Mouse (Mus musculus) cortical plate, adult 2 months (tissue): ENCODE results near the gene Thumpd3. TPM values are rescaled to one million over a fixed set of nuclear protein-coding genes. Genes with fewer than 3 reads are reported as not detected.

Experiments used
- H3K27ac ChIP-seq: fragments of 200-500 bp; 2 replicates; pipeline ENCODE4 v1.5.1; 2012; ENCODE audit warnings: low read length, control low read depth, inconsistent platforms; ENCODE audit not compliant: insufficient read depth
- H3K4me1 ChIP-seq: fragments of 200-500 bp; 2 replicates; pipeline ENCODE4 v1.6.1; 2011; ENCODE audit warnings: low read length; ENCODE audit not compliant: control insufficient read depth, insufficient read depth
- H3K4me3 ChIP-seq: fragments of 200-500 bp; 2 replicates; pipeline ENCODE4 v1.5.1; 2011; ENCODE audit warnings: mild to moderate bottlenecking, low read length, control low read depth; ENCODE audit not compliant: insufficient read depth
- CTCF ChIP-seq: fragments of 200-500 bp; IDR thresholded peaks from 2 replicates; pipeline ENCODE4 v1.5.1; 2011; ENCODE audit warnings: mild to moderate bottlenecking, control low read depth, low read length; ENCODE audit not compliant: insufficient read depth; ENCODE audit errors: extremely low read depth
- POLR2A ChIP-seq: fragments of 200-500 bp; IDR thresholded peaks from 2 replicates; pipeline ENCODE4 v1.6.1; 2011; ENCODE audit warnings: mild to moderate bottlenecking, low read length, control low read depth; ENCODE audit not compliant: insufficient read depth; ENCODE audit errors: extremely low read depth
- polyA plus RNA-seq: library from polyadenylated mRNA; depleted of rRNA; stranded (reverse); fragments of >200 nt; gene quantifications from 2 replicates; pipeline ENCODE4 v1.2.3, GENCODE M21; 2012

The Thumpd3 gene
- polyA plus RNA-seq, 1 experiment: 19.2 TPM

GRCm38 (mm10) chr6:113013550-113013949 lies 32.5 kb upstream of the Thumpd3 start:
- TF ChIP-seq POLR2A: no peak
- no peak for TF ChIP-seq CTCF
- Histone ChIP-seq H3K4me1 (no peaks in the 10 kb centered on the region; the same call in 1 of the 2 replicates), H3K4me3 (no peak overlapping the region), H3K27ac (no peak overlapping the region)

DNA sequence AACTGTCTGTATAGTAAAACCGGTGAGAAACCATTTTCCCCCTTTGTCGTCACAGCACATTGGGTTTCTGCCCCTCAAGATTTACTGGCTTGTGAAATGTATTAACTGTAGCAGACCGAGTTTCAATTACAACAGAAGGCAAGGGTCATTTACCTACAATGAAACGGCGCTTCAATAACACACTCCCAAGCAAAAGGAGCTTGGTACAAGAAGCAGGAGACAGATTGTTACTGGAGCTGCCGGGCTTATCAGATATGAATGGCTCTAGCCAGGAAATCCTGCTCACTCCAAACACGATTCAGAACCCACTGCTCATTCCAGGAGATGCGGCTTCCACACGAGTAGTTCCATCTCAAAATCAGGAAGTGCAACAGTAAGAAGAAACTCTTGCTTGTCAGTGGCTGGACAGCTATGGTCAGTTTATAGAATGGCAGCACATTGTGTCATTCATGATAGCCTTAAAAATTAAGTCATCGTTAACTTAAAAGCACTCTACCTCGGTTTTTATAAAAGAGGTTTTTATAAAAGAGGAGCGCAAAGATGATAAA lies 28.5 kb upstream of the Thumpd3 start:
- H3K4me3 ChIP-seq: no peak overlapping the region
- TF ChIP-seq POLR2A: no peak
- TF ChIP-seq CTCF: no peak
- no peak overlapping the region for H3K27ac ChIP-seq
- no peaks in the 10 kb centered on the region for H3K4me1 ChIP-seq

DNA sequence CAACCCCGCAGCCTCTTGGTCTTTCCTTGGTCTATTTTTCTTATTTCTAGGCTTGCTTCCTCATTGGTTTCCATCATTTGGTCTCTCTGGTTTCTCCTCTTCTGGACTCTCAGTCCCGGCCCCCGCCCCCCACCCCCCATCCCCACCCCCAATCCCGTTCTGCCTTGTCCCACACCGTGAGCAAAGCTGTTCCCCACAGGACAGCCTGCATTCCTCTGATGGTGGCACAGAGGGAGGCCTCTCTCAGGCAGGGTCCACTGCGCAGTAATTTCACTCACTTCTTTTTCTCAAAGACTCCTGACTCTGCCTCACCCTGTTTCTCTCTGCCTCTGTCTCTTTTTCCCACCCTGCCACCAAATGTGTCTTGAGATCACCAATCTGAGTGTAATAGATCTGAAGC lies 27.9 kb upstream of the Thumpd3 start:
- Histone ChIP-seq H3K4me1 (no peaks in the 10 kb centered on the region), H3K27ac (no peak overlapping the region), H3K4me3 (no peak overlapping the region)
- TF ChIP-seq POLR2A (no peak), CTCF (no peak)

DNA sequence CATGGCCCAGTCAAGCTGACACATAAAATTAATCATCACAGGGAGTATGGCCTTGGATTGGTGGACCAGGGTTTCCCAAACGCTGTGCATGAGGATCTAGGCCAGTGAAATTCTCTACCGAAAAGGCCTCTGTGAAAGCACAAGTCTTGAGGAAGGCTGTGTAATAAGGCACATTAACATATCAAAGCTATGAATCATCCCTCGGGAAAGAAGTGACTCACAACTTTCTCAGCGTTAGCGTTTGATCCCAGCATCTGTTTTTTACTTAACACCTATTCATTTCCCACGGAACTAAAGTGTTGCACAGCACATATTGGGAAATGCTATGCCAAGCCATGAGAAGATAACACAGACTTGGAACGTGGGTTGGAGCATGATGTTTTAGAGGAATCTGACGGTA lies 21.2 kb upstream of the Thumpd3 start:
- H3K27ac ChIP-seq: no peak overlapping the region
- TF ChIP-seq POLR2A (no peak), CTCF (no peak)
- H3K4me1 ChIP-seq: peaks cover 9% of the 10 kb centered on the region
- H3K4me3 ChIP-seq: no peak overlapping the region

DNA sequence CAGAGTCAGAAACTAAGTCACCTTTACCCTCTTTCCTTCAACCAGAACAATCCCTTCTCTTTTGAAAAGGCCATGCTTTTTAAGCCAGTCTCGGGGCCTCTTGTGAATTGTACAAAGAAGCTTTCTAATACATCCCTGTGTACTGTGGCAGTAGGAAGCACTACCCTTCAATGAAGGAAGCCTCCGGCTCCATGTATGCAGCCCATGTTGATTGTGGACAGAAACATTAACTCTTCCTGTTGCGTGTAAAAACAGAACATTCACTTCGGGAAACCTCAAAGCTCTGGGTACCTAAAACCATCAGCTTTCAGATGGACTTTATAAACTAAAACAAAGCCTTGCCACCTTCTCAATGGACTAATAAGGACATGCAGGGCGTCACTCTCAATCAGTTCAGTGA lies 20.3 kb upstream of the Thumpd3 start:
- peaks cover 9% of the 10 kb centered on the region for H3K4me1 ChIP-seq
- H3K27ac ChIP-seq: no peak overlapping the region
- TF ChIP-seq CTCF (no peak), POLR2A (no peak)
- H3K4me3 ChIP-seq: no peak overlapping the region

GRCm38 (mm10) chr6:113027446-113027845 lies 18.6 kb upstream of the Thumpd3 start:
- Histone ChIP-seq H3K27ac (no peak overlapping the region), H3K4me3 (no peak overlapping the region)
- TF ChIP-seq CTCF: no peak
- TF ChIP-seq POLR2A: no peak

GRCm38 (mm10) chr6:113029006-113029405 lies 17.0 kb upstream of the Thumpd3 start:
- TF ChIP-seq POLR2A (no peak), CTCF (no peak)
- Histone ChIP-seq H3K4me3 (no peak overlapping the region), H3K27ac (no peak overlapping the region), H3K4me1 (peaks cover 11% of the 10 kb centered on the region)

More at GRCm38 (mm10) chr6:113027446-113027845, 18.6 kb upstream of the Thumpd3 start:
- H3K4me1 ChIP-seq: peaks cover 11% of the 10 kb centered on the region

- Histone ChIP-seq H3K4me3 (no peak overlapping the region), H3K4me1 (peaks cover 6% of the 10 kb centered on the region), H3K27ac (no peak overlapping the region)
- no peak for TF ChIP-seq POLR2A
- no peak for TF ChIP-seq CTCF
Observed at GRCm38 (mm10) chr6:113030553-113030952, 15.5 kb upstream of the Thumpd3 start.

DNA sequence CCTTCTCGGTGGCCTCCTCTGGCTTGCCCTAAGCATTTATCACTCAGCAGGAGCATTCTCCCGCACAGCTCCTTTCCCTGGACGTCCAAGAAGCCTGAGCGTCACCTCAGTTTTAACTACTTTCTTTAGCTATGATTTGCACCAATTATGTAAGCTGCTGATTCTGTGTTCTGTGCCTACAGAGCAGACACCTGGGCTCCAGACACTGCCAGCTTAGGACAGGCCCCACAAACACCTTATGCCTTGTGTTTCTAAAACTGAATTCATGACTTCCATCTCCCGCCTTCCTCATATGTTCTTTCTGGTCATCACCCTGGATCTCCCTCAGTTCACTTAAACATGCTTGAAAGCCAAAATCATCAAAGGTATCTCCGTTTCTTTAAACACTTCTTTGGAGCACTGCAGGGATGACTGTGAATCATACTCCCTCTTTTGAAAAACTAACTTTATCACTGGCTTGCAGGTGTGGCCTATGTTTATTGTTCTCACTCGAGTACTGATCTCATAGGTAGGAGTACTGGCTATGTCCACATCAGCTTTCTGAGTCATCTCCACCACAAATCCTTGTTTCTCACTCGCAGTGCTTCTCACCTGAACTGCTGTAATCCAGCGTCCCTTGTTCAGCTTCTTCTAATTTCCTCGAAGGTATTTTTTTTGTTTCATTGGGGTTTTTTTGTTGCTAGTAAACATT lies 14.9 kb upstream of the Thumpd3 start:
- Histone ChIP-seq H3K4me3 (no peak overlapping the region), H3K27ac (no peak overlapping the region), H3K4me1 (peaks cover 6% of the 10 kb centered on the region)
- TF ChIP-seq CTCF (no peak), POLR2A (no peak)

DNA sequence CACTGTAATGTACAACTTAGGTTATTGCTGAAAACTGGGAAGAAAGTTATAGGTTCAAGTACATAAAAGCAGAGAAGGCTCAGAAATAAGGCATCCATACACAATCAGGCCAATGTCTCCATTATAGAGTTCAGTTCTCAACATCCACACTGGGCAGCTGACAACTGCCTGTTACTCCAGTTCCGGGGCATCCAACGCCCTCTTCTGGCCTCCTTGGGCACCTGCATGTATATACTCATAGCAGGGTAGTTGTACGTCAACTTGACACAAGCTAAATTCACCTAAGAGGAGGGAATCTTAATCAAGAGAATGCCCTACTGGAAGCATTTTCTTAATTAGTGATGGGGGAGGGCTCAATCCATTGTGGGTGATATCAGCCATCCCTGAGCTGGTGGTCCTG lies 13.9 kb upstream of the Thumpd3 start:
- no peak overlapping the region for H3K4me3 ChIP-seq
- TF ChIP-seq POLR2A: no peak
- no peak for TF ChIP-seq CTCF
- peaks cover 6% of the 10 kb centered on the region for H3K4me1 ChIP-seq

More for the DNA sequence above, 13.9 kb upstream of the Thumpd3 start:
- H3K27ac ChIP-seq: no peak overlapping the region
